Mouse (Mus musculus) T-helper 1 cell (primary cell): ENCODE data around the gene Zc4h2.

Source experiments
- in situ Hi-C: fragments of 300-600 bp; cut with MboI, MseI; formaldehyde crosslinking; loops from one replicate; pipeline ENCODE4 v1.15.1; 2025; ENCODE audit warnings: high pct_unique_total_duplicates

Zc4h2 gene

DNA sequence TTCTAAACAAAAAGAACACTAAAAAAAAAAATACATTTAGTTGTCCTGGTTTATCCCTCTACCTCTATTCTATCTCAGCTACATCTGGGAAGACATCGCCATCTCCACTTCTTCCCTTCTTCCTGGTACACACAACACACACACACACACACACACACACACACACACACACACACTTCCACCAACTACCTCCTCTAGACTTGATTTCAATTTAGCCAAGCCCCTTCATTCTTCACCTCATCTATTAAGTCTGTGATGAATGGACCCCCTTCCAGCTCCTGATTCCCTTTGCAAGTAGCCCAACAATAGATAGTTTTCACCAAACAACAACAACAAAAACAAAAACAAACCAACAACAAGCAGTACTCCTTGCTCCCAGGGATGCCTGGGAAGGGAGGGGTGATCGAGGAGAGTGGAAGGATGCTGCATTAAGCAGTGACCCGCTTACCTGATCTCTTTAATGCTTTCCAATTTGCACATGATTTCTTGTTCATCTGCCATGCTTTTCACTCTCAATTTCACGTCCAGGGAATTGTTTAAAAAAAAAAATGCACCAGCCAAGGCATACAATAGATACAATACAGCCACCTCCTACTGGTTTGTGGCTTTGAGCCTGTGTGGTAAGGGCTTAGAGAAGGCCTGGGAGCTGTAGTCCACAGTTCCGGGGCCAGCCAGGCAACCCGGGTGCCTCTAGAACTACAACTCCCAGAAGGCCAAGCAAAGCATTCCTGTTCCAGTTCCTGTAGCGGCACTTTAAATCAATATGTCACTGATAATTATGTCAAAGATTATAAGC, at the start of gene Zc4h2:
Gene Zc4h2 (minus strand): TSS at position 706 of the 796 bp plus-strand sequence.
- in situ Hi-C loops: no loop called here

DNA sequence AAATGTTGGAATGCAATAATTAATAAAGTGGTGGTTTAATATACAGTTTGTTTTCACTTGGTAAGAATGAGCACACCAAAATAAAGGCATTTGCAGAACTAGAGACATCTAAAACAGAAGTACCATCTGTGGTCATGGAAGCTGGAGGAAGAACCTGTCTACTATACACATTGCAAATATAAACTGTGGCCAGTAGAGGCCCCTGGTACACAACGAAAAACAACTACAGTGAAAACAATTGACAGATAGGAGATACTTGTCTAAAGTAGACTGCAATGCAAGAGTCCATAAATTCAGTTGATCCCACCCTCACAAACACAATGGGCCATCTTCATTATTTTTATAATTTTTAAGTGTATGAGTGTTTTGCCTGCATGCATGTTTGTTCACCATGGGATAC, 28.8 kb upstream of the Zc4h2 start:
- in situ Hi-C loops: no loop called here

DNA sequence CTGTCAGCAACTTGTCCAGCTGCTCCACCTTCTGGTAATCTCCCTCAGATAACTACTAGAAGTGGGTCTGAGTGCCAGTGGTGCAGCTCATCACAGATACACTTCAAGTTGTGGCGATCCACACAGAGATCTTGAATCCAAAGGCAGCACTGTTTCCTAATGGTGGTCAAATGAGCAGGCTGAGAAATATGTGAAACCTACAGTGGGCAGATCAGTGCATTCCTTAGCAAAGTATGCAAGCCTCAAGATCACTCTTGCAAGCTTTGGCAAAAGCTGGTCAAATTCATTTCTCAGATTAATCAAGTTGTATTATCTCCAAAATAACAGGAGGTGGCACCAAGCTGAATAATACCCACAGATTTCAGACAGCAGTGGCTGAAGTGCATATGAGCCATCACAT, 23.9 kb upstream of the Zc4h2 start:
- in situ Hi-C loops: no loop called here

DNA sequence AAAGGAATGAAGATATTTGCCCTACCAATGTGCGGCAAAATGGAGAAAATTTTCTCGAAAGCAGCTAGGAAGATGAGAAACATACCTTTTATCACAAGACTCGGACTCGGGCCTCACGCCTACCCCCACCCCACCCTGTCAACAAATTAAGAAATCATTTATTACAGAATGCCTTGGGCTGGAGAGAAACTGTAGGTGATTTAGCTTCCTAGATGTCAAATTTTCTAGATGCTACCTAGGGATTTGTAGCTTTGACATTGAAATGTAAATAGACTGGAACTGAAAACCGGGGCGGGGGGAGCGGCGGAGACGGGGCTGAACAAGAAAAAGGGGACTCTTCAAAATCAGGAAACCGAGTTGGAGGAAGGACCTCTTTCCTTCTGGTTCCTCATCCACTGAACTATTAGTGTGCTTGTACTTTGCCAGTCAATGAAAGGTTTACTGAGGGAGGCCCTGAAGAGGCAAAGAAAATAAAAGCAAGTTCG, 333 bp upstream of the Zc4h2 start:
- in situ Hi-C loops: no loop called here

DNA sequence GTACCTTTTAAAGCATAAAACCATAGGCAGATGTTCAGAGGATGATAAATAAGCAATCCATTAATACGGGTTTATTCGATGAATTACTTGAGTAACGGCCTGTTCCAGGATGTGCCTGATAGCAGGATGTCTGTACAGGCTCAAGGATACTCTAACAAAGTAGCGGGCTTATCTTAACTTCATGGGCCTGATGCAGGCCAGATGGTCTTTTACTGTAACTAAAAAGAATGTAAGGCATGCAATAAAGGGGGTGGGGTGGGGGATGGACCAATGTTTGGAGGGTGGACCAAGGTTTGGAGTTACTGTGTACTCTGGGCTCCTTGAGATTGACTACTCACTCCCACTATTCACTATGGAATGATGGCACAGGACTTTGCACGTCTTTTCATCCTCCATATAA, 57.7 kb downstream of the Zc4h2 start:
- in situ Hi-C loops: no loop called here
